Mouse (Mus musculus): ENCODE measurements around the gene Cd82.

DNA sequence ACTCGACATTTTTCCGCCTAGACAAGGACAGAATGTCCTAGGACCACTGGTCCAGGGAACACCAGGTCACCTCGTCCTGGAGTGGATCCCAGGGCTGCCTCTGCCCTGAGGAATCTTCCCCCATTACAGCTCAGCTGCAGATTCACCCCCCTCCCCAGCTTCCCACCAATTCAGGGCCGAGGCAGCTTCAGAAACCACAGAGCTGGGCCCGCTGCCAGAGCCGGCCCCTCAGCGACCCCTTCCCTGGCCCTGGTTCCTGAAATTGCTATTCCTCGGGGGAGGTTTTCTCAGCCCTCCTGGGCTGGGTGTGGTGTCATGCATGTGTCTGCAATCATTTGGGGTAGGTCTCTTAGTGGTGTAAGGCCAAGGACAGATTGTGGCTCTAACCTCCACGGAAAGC lies 22.5 kb upstream of the Cd82 start:
- TF ChIP-seq POLR2AphosphoS5 (IDR thresholded peaks at IDR 0.05; ENCODE audit: insufficient replicate concordance, low read depth, low read length) (no peak), GATA1 (IDR thresholded peaks at IDR 0.05; ENCODE audit: borderline replicate concordance, low read length) (no peak)
